Mouse (Mus musculus): ENCODE data around the gene Ttc24. TPM values are rescaled to one million over a fixed set of nuclear protein-coding genes. Genes with fewer than 3 reads are reported as not detected.
A peak's percentile ranks its signal among the peaks of the same experiment; 100 is the strongest.

The Ttc24 gene
- polyA plus RNA-seq, 1 experiment from 2014 or later = not detected

DNA sequence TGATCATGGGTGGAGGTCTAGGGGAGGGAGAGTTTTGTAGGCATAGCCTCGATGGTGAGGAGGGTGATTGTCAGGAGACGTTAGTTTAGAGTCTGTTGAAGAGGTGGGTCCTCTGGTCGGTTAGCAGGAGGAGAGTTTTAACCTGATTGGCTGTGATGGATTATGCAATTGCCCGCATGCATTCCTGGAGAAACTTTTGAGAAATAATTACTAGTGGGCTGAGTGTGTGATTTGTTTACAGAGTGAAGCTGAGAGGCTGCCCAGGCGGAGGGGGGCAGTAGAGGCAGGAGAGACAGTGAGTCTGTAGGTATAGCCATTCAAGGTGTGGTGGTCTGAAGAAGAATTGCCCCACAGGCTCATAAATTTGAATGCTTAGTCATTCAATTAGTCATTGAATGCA is 44.6 kb downstream of the Ttc24 start:
- Histone ChIP-seq H3K4me1 (ENCODE audit: control insufficient read depth, insufficient read depth, low read length) (no peaks in the 10 kb centered on the region), H3K27ac (ENCODE audit: low read depth, low read length) (no peak overlapping the region), H3K4me3 (ENCODE audit: low read depth, low read length) (no peak overlapping the region), H3K36me3 (ENCODE audit: control insufficient read depth, insufficient read depth, low read length) (no peaks in the 10 kb centered on the region), H3K9me3 (ENCODE audit: control insufficient read depth, low read length) (no peaks in the 10 kb centered on the region), H3K27me3 (ENCODE audit: control insufficient read depth, insufficient read depth, low read length) (peaks cover 12% of the 10 kb centered on the region; the same call in 1 of the 2 replicates), H3K4me2 (ENCODE audit: low read depth) (no peak overlapping the region), H3K9ac (ENCODE audit: low read length) (no peak overlapping the region)
- DNase-seq (ENCODE audit: low spot score) (no peak), ATAC-seq (ENCODE audit: insufficient read depth, low FRiP score, low TSS enrichment) (no peak)
- WGBS = 72% methylated on average over 5 of the region's 5 CpGs

- WGBS = 21% methylated on average over 19 of the region's 19 CpGs
- Histone ChIP-seq H3K9ac (ENCODE audit: low read length) (no peak overlapping the region), H3K4me2 (ENCODE audit: low read depth) (no peak overlapping the region), H3K4me3 (ENCODE audit: low read depth, low read length) (no peak overlapping the region), H3K9me3 (ENCODE audit: control insufficient read depth, low read length) (no peaks in the 10 kb centered on the region; the same call in 1 of the 2 replicates), H3K27ac (ENCODE audit: low read depth, low read length) (no peak overlapping the region), H3K27me3 (ENCODE audit: control insufficient read depth, insufficient read depth, low read length) (peaks cover 12% of the 10 kb centered on the region; the same call in 1 of the 2 replicates), H3K4me1 (ENCODE audit: control insufficient read depth, insufficient read depth, low read length) (no peaks in the 10 kb centered on the region), H3K36me3 (ENCODE audit: control insufficient read depth, insufficient read depth, low read length) (no peaks in the 10 kb centered on the region)
- ATAC-seq (ENCODE audit: insufficient read depth, low FRiP score, low TSS enrichment) (no peak), DNase-seq (ENCODE audit: low spot score) (no peak)
Measured at GRCm38 (mm10) chr3:88030608-88031395, 47.3 kb downstream of the Ttc24 start.

GRCm38 (mm10) chr3:88027434-88028186 is 50.5 kb downstream of the Ttc24 start, which contains the start of gene Hapln2:
Hapln2 (minus strand) TSS chr3:88027583.
- H3K9ac ChIP-seq (ENCODE audit: low read length) = no peak within 1 kb of the TSS
- no peak for DNase-seq (ENCODE audit: low spot score)
- no peak within 1 kb of the TSS for H3K4me3 ChIP-seq (ENCODE audit: low read depth, low read length)
- WGBS = 52% methylated on average over 5 of the region's 5 CpGs
- no peaks in the 10 kb centered on the region for H3K36me3 ChIP-seq (ENCODE audit: control insufficient read depth, insufficient read depth, low read length)
- H3K27ac ChIP-seq (ENCODE audit: low read depth, low read length) = no peak within 1 kb of the TSS
- no peaks in the 10 kb centered on the region; the same call in 1 of the 2 replicates for H3K9me3 ChIP-seq (ENCODE audit: control insufficient read depth, low read length)
- no peak within 1 kb of the TSS for H3K4me2 ChIP-seq (ENCODE audit: low read depth)
- peaks cover 12% of the 10 kb centered on the region for H3K4me1 ChIP-seq (ENCODE audit: control insufficient read depth, insufficient read depth, low read length)
- ATAC-seq (ENCODE audit: insufficient read depth, low FRiP score, low TSS enrichment) = no peak
- peaks cover 42% of the 10 kb centered on the region for H3K27me3 ChIP-seq (ENCODE audit: control insufficient read depth, insufficient read depth, low read length)

DNA sequence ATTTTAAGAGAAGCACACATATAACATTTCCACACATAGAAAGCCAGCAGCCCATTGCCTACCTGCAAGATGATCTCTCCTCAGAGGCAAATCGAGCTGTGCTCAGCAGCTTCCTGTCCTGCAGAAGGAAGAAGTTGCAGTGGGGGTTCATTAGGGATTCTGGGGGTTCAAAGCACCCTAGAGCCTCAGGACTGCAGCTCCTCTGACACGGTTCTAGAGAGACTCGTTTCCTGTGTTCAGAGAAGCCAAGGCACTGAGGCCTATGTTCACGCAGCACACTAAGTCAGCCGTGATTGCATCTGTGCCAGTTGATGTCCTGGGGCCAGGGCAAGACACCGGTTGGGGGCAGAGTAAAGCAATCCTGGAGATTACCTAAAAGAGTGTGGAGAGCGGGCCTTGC is 51.3 kb downstream of the Ttc24 start:
- no peak overlapping the region for H3K27ac ChIP-seq (ENCODE audit: low read depth, low read length)
- peaks cover 16% of the 10 kb centered on the region for H3K4me1 ChIP-seq (ENCODE audit: control insufficient read depth, insufficient read depth, low read length)
- no peak overlapping the region for H3K9ac ChIP-seq (ENCODE audit: low read length)
- no peaks in the 10 kb centered on the region; the same call in 1 of the 2 replicates for H3K9me3 ChIP-seq (ENCODE audit: control insufficient read depth, low read length)
- no peaks in the 10 kb centered on the region for H3K36me3 ChIP-seq (ENCODE audit: control insufficient read depth, insufficient read depth, low read length)
- DNase-seq (ENCODE audit: low spot score) (no peak), ATAC-seq (ENCODE audit: insufficient read depth, low FRiP score, low TSS enrichment) (no peak)
- H3K4me3 ChIP-seq (ENCODE audit: low read depth, low read length) = no peak overlapping the region
- 67% methylated on average over 7 of the region's 7 CpGs for WGBS
- no peak overlapping the region for H3K4me2 ChIP-seq (ENCODE audit: low read depth)
- peaks cover 49% of the 10 kb centered on the region for H3K27me3 ChIP-seq (ENCODE audit: control insufficient read depth, insufficient read depth, low read length)

DNA sequence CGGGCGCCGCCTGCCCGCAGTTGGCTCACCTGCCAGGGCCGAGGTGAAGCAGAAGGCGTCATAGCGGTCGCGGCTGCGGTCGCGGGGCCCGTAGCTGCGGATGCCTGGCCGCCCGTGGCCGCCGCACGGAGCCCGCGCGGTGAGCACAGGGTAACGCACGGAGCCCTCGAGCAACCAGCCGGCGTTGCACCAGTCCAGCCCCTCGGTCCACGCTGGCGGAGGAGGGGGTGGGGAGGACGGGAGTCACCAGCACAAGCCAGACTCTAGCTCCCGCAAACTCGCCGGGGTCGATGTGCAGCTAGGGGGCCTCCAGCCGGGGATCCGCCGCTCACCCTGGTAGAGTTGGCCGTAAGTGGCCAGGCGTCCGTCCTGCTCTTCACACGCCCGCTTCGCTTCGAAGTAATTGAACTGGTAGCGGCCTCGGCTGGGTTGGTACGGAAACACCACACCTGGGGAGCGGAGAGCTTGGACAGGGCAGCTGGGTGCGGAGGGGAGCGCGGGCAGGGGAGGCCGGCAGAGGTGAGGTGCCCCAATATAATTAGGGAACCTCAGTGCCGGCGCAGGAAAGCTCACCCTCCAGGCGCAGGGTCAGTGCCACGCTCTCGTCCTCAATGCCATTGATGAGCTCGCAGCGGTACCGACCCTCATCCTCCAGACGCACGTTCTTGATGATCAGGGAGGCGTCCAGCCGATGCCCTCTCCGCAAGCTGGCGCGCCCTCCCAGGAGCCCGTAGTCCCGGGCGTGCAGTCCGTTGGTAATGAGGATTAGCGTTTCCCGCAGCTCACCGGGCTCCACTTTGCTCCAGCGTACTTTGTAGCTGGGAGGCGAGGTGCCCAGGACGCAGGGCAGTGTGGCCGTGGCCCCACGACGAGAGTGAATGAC is 54.7 kb downstream of the Ttc24 start:
- WGBS = under 1% methylated on average over 81 of the region's 81 CpGs

DNA sequence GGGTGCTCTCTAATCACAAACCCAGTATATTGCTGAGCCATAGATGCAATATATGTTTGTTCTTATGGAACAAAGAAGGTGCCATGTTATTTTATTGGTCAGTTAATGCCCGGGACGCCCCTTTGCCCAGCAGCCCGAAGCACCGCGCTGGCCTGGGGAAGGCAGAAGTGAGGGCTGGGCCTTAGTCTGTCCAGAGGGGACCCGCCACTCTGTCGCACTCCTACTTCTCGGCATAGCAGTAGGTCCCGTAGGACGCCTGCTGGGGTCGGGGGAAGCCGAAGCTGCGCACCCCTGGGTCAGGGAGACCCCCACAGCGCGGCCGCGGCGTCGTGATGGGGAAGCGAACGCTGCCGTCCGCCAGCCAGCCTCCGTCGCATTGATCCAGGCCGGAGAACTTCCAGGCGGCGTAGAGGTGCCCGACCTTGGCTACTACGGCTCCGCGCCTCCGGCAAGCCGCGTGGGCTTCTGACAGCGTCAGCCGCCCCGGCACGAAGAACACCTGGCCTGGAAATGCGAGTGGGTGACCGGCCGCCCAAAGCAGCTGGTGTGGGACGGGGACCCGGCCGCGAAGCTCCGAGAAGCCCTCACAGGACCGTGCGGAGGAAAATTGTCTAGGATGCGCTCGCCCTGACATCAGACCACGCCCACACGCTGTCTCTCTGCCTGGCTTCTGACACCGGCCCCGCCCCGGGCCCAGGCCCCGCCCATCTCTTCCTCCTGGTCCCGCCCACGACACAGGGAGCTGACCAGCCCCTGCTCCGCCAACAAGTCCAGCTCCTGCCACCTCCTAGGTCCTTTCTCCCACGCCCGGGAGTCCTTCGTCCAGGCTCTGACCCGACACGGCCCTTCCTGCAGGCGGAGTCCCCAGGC is 55.5 kb downstream of the Ttc24 start:
- no peaks in the 10 kb centered on the region for H3K9me3 ChIP-seq (ENCODE audit: control insufficient read depth, low read length)
- peak overlapping the region; percentile 95 for H3K4me2 ChIP-seq (ENCODE audit: low read depth)
- H3K27ac ChIP-seq (ENCODE audit: low read depth, low read length) = no peak overlapping the region
- H3K27me3 ChIP-seq (ENCODE audit: control insufficient read depth, insufficient read depth, low read length) = peaks cover 57% of the 10 kb centered on the region
- under 1% methylated on average over 65 of the region's 66 CpGs for WGBS
- no peaks in the 10 kb centered on the region for H3K36me3 ChIP-seq (ENCODE audit: control insufficient read depth, insufficient read depth, low read length)
- peak overlapping the region; percentile 53 for H3K4me3 ChIP-seq (ENCODE audit: low read depth, low read length)
- peak overlapping the region; percentile 31 for H3K9ac ChIP-seq (ENCODE audit: low read length)
- DNase-seq (ENCODE audit: low spot score) = peak; percentile 92
- ATAC-seq (ENCODE audit: insufficient read depth, low FRiP score, low TSS enrichment) = peak; percentile 90
- peaks cover 16% of the 10 kb centered on the region for H3K4me1 ChIP-seq (ENCODE audit: control insufficient read depth, insufficient read depth, low read length)

More for the DNA sequence above, 54.7 kb downstream of the Ttc24 start:
- peak overlapping the region; percentile 31; the same call in 1 of the 2 replicates for H3K9ac ChIP-seq (ENCODE audit: low read length)
- H3K9me3 ChIP-seq (ENCODE audit: control insufficient read depth, low read length) = no peaks in the 10 kb centered on the region; the same call in 1 of the 2 replicates
- H3K4me3 ChIP-seq (ENCODE audit: low read depth, low read length) = peak overlapping the region; percentile 53
- DNase-seq (ENCODE audit: low spot score) = peak; percentile 64
- H3K27ac ChIP-seq (ENCODE audit: low read depth, low read length) = no peak overlapping the region
- peak overlapping the region; percentile 95 for H3K4me2 ChIP-seq (ENCODE audit: low read depth)
- H3K27me3 ChIP-seq (ENCODE audit: control insufficient read depth, insufficient read depth, low read length) = peaks cover 57% of the 10 kb centered on the region
- H3K36me3 ChIP-seq (ENCODE audit: control insufficient read depth, insufficient read depth, low read length) = no peaks in the 10 kb centered on the region
- ATAC-seq (ENCODE audit: insufficient read depth, low FRiP score, low TSS enrichment) = peak; percentile 56; the same call in 1 of the 2 replicates
- peaks cover 16% of the 10 kb centered on the region for H3K4me1 ChIP-seq (ENCODE audit: control insufficient read depth, insufficient read depth, low read length)
